ENCODE assay signal across 12 mouse cellular contexts in genomic region chr14:30875130-30875865, GRCm38 (mm10). TPM values are rescaled to one million over a fixed set of nuclear protein-coding genes. Genes with fewer than 3 reads are reported as not detected.
DNase-seq lines count a peak whose midpoint lies in the region; ATAC-seq and TF ChIP-seq lines count a peak whose summit lies in the region.
"Had no signal": no experiment of that assay in that cellular context is flagged by ENCODE, and none has a peak within 500 bp of the region (broad histone marks: within the 10 kb centered on the region; RNA-seq: fewer than 3 reads in every experiment).

No protein-coding gene starts in this region.

- no peak for TF ChIP-seq CTCF in testis, adult 2 months (IDR thresholded peaks at IDR 0.05; ENCODE audit: control insufficient read depth, insufficient read depth, insufficient replicate concordance, low read depth, low read length)
- no peak for TF ChIP-seq CTCF in lung, postnatal 0 days (IDR thresholded peaks at IDR 0.05)

- no peak for DNase-seq in testis, postnatal 10 days (ENCODE audit: low spot score)
- DNase-seq in lung, postnatal 0 days (ENCODE audit: low spot score): peak; percentile 53
- no peak for DNase-seq in spleen, postnatal 4 days (ENCODE audit: low spot score in 2 of 2)
- DNase-seq in embryo, embryonic 10 days (ENCODE audit: low spot score): no peak
- DNase-seq in gastrocnemius, postnatal 36 days: no peak
- DNase-seq: right cerebral cortex, postnatal 14 days; thymus, postnatal 25 days had no signal

- peak overlapping the region; percentile 28 for H3K4me3 ChIP-seq in testis, adult 2 months (ENCODE audit: control insufficient read depth, low read depth, low read length)
- no peak overlapping the region for H3K4me3 ChIP-seq in lung, postnatal 0 days (ENCODE audit: low read depth, low read length)
- H3K4me3 ChIP-seq: heart, embryonic 12.5 days; neural tube, embryonic 12.5 days had no signal

- H3K9ac ChIP-seq in lung, postnatal 0 days (replicated peaks; ENCODE audit: low read depth): no peak overlapping the region
- H3K9ac ChIP-seq: heart, embryonic 12.5 days; neural tube, embryonic 12.5 days had no signal

- H3K9me3 ChIP-seq in lung, postnatal 0 days (ENCODE audit: low read length): no peaks in the 10 kb centered on the region
- H3K9me3 ChIP-seq: heart, embryonic 12.5 days; neural tube, embryonic 12.5 days had no signal

- H3K27ac ChIP-seq in testis, adult 2 months (ENCODE audit: control insufficient read depth, insufficient read depth, low read depth, low read length): no peak overlapping the region
- H3K27ac ChIP-seq in lung, postnatal 0 days (ENCODE audit: low read length): no peak overlapping the region
- H3K27ac ChIP-seq: neural tube, embryonic 12.5 days had no signal

- no peaks in the 10 kb centered on the region for H3K27me3 ChIP-seq in testis, adult 2 months (ENCODE audit: control insufficient read depth, insufficient read depth, low read length)
- H3K27me3 ChIP-seq in lung, postnatal 0 days (replicated peaks; ENCODE audit: insufficient read depth, low read length): no peaks in the 10 kb centered on the region
- H3K27me3 ChIP-seq: heart, embryonic 12.5 days; neural tube, embryonic 12.5 days had no signal

- 68% methylated on average over 12 of the region's 12 CpGs for WGBS in lung, postnatal 0 days

- no peaks in the 10 kb centered on the region for H3K36me3 ChIP-seq in testis, adult 2 months (ENCODE audit: control insufficient read depth, insufficient read depth, low read length)
- 0 out of 2 replicates have a peak, but pooled peaks cover 4% of the 10 kb centered on the region for H3K36me3 ChIP-seq in lung, postnatal 0 days (ENCODE audit: insufficient read depth, low read length)

- no peak for TF ChIP-seq POLR2A in testis, adult 2 months (IDR thresholded peaks at IDR 0.05; ENCODE audit: control insufficient read depth, low read depth, low read length)

- TF ChIP-seq EP300 in lung, postnatal 0 days (IDR thresholded peaks at IDR 0.05): no peak

- intact Hi-C loops in gastrocnemius, postnatal 36 days (cut with DNase I): no loop called here

- no peak overlapping the region for H3K4me2 ChIP-seq in lung, postnatal 0 days (replicated peaks; ENCODE audit: low read depth, low read length)
- H3K4me2 ChIP-seq: heart, embryonic 12.5 days; neural tube, embryonic 12.5 days had no signal

- H3K4me1 ChIP-seq in testis, adult 2 months (ENCODE audit: control insufficient read depth, insufficient read depth, low read length): peaks cover 5% of the 10 kb centered on the region
- H3K4me1 ChIP-seq in lung, postnatal 0 days (ENCODE audit: insufficient read depth, low read depth, low read length): peaks cover 16% of the 10 kb centered on the region; the same call in 1 of the 2 replicates
- H3K4me1 ChIP-seq: neural tube, embryonic 12.5 days had no signal

- ATAC-seq in granulocyte monocyte progenitor cell, adult 5-6 weeks (replicated peaks; ENCODE audit: poor library complexity, severe bottlenecking): peak; percentile 79
- ATAC-seq in lung, postnatal 0 days: peak; percentile 2; the same call in 1 of the 2 replicates
- ATAC-seq: forebrain, embryonic 14.5 days had no signal

RNA-seq across cellular contexts. Expression of gene Mustn1, which starts 3.7 kb away (rescaled TPM):
- polyA plus RNA-seq in testis, adult 2 months (2012; rRNA removed): 1.3 and 1.7 TPM in 2 replicates
- total RNA-seq in granulocyte monocyte progenitor cell, adult 5-6 weeks (2014; fragmentation: Nextera tagmentation): 2.9 TPM in 1 of 2 replicates, not detected in the other
- total RNA-seq in granulocyte monocyte progenitor cell, adult 5-6 weeks (2017): 0.65 and 2.2 TPM in 2 replicates
- 30.5 and 36.6 TPM in 2 replicates for polyA plus RNA-seq in lung, postnatal 0 days (2015; fragmentation: Nextera tagmentation; extraction: Ambion mirVana)
- total RNA-seq in gastrocnemius, postnatal 36 days (2021): 10 to 100 TPM; 56.6 to 62.5 TPM

RNA-seq across cellular contexts. Expression of gene Itih4, which starts 11.0 kb away (rescaled TPM):
- 0.07 and 0.21 TPM in 2 replicates for polyA plus RNA-seq in testis, adult 2 months (2012; rRNA removed)
- not detected in 2 replicates for total RNA-seq in granulocyte monocyte progenitor cell, adult 5-6 weeks (2014; fragmentation: Nextera tagmentation)
- not detected in 2 replicates for total RNA-seq in granulocyte monocyte progenitor cell, adult 5-6 weeks (2017)
- 6.7 and 7.9 TPM in 2 replicates for polyA plus RNA-seq in lung, postnatal 0 days (2015; fragmentation: Nextera tagmentation; extraction: Ambion mirVana)
- total RNA-seq in gastrocnemius, postnatal 36 days (2021): under 1 TPM in 1 of 2 experiments, not detected in 1; 0.38 TPM
- polyA plus RNA-seq: forebrain, embryonic 14.5 days; neural tube, embryonic 12.5 days had no signal

RNA-seq across cellular contexts. Expression of gene Itih3, which starts 48.3 kb away (rescaled TPM):
- 0.36 and 0.66 TPM in 2 replicates for polyA plus RNA-seq in testis, adult 2 months (2012; rRNA removed)
- not detected in 2 replicates for total RNA-seq in granulocyte monocyte progenitor cell, adult 5-6 weeks (2014; fragmentation: Nextera tagmentation)
- total RNA-seq in granulocyte monocyte progenitor cell, adult 5-6 weeks (2017): not detected in 2 replicates
- polyA plus RNA-seq in lung, postnatal 0 days (2015; fragmentation: Nextera tagmentation; extraction: Ambion mirVana): 2.2 and 2.5 TPM in 2 replicates
- total RNA-seq in gastrocnemius, postnatal 36 days (2021): under 1 TPM; 0.12 to 0.23 TPM

RNA-seq across cellular contexts. Expression of gene Tmem110, which starts 49.9 kb away (rescaled TPM):
- 3.6 and 3.7 TPM in 2 replicates for polyA plus RNA-seq in testis, adult 2 months (2012; rRNA removed)
- 7.3 and 11.7 TPM in 2 replicates for total RNA-seq in granulocyte monocyte progenitor cell, adult 5-6 weeks (2014; fragmentation: Nextera tagmentation)
- 6.3 and 9.1 TPM in 2 replicates for total RNA-seq in granulocyte monocyte progenitor cell, adult 5-6 weeks (2017)
- 41.7 and 44.7 TPM in 2 replicates for polyA plus RNA-seq in lung, postnatal 0 days (2015; fragmentation: Nextera tagmentation; extraction: Ambion mirVana)
- 1 to 10 TPM; 6.2 to 7.0 TPM for total RNA-seq in gastrocnemius, postnatal 36 days (2021)

Comparison
In these comparisons a context has a peak if more than half of its experiments do, and no peak if none do; other contexts are left out.
1. RNA of gene Mustn1, which starts 3.7 kb away (total RNA-seq): 56.6 to 62.5 TPM in gastrocnemius, postnatal 36 days; 0.65 to 2.9 TPM in granulocyte monocyte progenitor cell, adult 5-6 weeks; every median in the first group is over 10 times any median in the second.